In genomic region chr1:158097500-158097899, GRCm38 (mm10) we compare ENCODE assay signal across 30 mouse cellular contexts.
DNase-seq lines count a peak whose midpoint lies in the region; ATAC-seq and TF ChIP-seq lines count a peak whose summit lies in the region.
"Had no signal": no experiment of that assay in that cellular context is flagged by ENCODE, and none has a peak within 500 bp of the region (broad histone marks: within the 10 kb centered on the region; RNA-seq: fewer than 3 reads in every experiment).

No protein-coding gene starts in this region.

- no peaks in the 10 kb centered on the region for H3K36me3 ChIP-seq in forebrain, embryonic 15.5 days
- H3K36me3 ChIP-seq in forebrain, embryonic 13.5 days (ENCODE audit: poor library complexity, severe bottlenecking): no peaks in the 10 kb centered on the region
- H3K36me3 ChIP-seq: heart, embryonic 10.5 days; heart, embryonic 15.5 days; kidney, embryonic 15.5 days; limb, embryonic 10.5 days; limb, embryonic 15.5 days; liver, embryonic 13.5 days; midbrain, embryonic 12.5 days; neural tube, embryonic 12.5 days; stomach, embryonic 15.5 days had no signal

- H3K9me3 ChIP-seq in forebrain, embryonic 15.5 days: no peaks in the 10 kb centered on the region
- H3K9me3 ChIP-seq in forebrain, embryonic 13.5 days (replicated peaks): no peaks in the 10 kb centered on the region
- H3K9me3 ChIP-seq: heart, embryonic 10.5 days; heart, embryonic 15.5 days; kidney, embryonic 15.5 days; limb, embryonic 10.5 days; limb, embryonic 15.5 days; liver, embryonic 13.5 days; megakaryocyte, embryonic 14.5 days; midbrain, embryonic 12.5 days; neural tube, embryonic 12.5 days; stomach, embryonic 15.5 days had no signal

- TF ChIP-seq CTCF in brain, embryonic 14.5 days (IDR thresholded peaks at IDR 0.05; ENCODE audit: borderline replicate concordance, extremely low read depth, insufficient read depth, insufficient read length): no peak

- WGBS in forebrain, embryonic 15.5 days: 80% methylated on average over 4 of the region's 4 CpGs
- 80% methylated on average over 4 of the region's 4 CpGs for WGBS in forebrain, embryonic 13.5 days

- ATAC-seq in forebrain, embryonic 15.5 days (replicated peaks): peak; percentile 48; the same call in 1 of the 2 replicates
- ATAC-seq in forebrain, embryonic 13.5 days: no peak
- ATAC-seq: hindbrain, embryonic 16.5 days; lung, postnatal 0 days; Patski had no signal

- no peak overlapping the region for H3K9ac ChIP-seq in forebrain, embryonic 15.5 days (replicated peaks)
- H3K9ac ChIP-seq in forebrain, embryonic 13.5 days: no peak overlapping the region
- H3K9ac ChIP-seq: heart, embryonic 15.5 days; kidney, embryonic 15.5 days; limb, embryonic 15.5 days; liver, embryonic 13.5 days; midbrain, embryonic 12.5 days; neural tube, embryonic 12.5 days; stomach, embryonic 15.5 days had no signal

- no peak overlapping the region for H3K4me2 ChIP-seq in forebrain, embryonic 15.5 days (replicated peaks)
- no peak overlapping the region for H3K4me2 ChIP-seq in forebrain, embryonic 13.5 days
- H3K4me2 ChIP-seq: heart, embryonic 15.5 days; kidney, embryonic 15.5 days; limb, embryonic 15.5 days; liver, embryonic 13.5 days; midbrain, embryonic 12.5 days; neural tube, embryonic 12.5 days; stomach, embryonic 15.5 days had no signal

- H3K27me3 ChIP-seq in forebrain, embryonic 15.5 days: no peaks in the 10 kb centered on the region
- H3K27me3 ChIP-seq in forebrain, embryonic 13.5 days: no peaks in the 10 kb centered on the region
- H3K27me3 ChIP-seq: heart, embryonic 15.5 days; kidney, embryonic 15.5 days; limb, embryonic 15.5 days; liver, embryonic 13.5 days; megakaryocyte, embryonic 14.5 days; midbrain, embryonic 12.5 days; neural tube, embryonic 12.5 days; Patski; stomach, embryonic 15.5 days had no signal

- H3K27ac ChIP-seq in forebrain, embryonic 15.5 days (replicated peaks): no peak overlapping the region
- no peak overlapping the region for H3K27ac ChIP-seq in forebrain, embryonic 13.5 days
- H3K27ac ChIP-seq: heart, embryonic 10.5 days; heart, embryonic 15.5 days; kidney, embryonic 15.5 days; limb, embryonic 10.5 days; limb, embryonic 15.5 days; liver, embryonic 13.5 days; midbrain, embryonic 12.5 days; neural tube, embryonic 12.5 days; stomach, embryonic 15.5 days had no signal

- no peaks in the 10 kb centered on the region for H3K4me1 ChIP-seq in forebrain, embryonic 15.5 days
- H3K4me1 ChIP-seq in forebrain, embryonic 13.5 days: no peaks in the 10 kb centered on the region
- H3K4me1 ChIP-seq: heart, embryonic 10.5 days; heart, embryonic 15.5 days; kidney, embryonic 15.5 days; limb, embryonic 10.5 days; limb, embryonic 15.5 days; liver, embryonic 13.5 days; megakaryocyte, embryonic 14.5 days; midbrain, embryonic 12.5 days; neural tube, embryonic 12.5 days; stomach, embryonic 15.5 days had no signal

- H3K4me3 ChIP-seq in forebrain, embryonic 15.5 days: no peak overlapping the region
- H3K4me3 ChIP-seq in forebrain, embryonic 13.5 days: no peak overlapping the region
- H3K4me3 ChIP-seq: erythroblast, embryonic 14.5 days; heart, embryonic 10.5 days; heart, embryonic 15.5 days; kidney, embryonic 15.5 days; limb, embryonic 10.5 days; limb, embryonic 15.5 days; liver, embryonic 13.5 days; megakaryocyte, embryonic 14.5 days; midbrain, embryonic 12.5 days; myocyte; neural tube, embryonic 12.5 days; stomach, embryonic 15.5 days had no signal

- peak; percentile 17 for DNase-seq in retina, embryonic 14.5 days (ENCODE audit: low spot score)
- no peak for DNase-seq in retina, postnatal 1 day
- peak; percentile 55 for DNase-seq in brain, embryonic 14.5 days (ENCODE audit: low read depth)
- peak; percentile 4 for DNase-seq in right cerebral cortex, postnatal 4 days
- no peak for DNase-seq in kidney, postnatal 14 days
- DNase-seq: adrenal gland, postnatal 10 days; cerebellum, adult 2 months; gastrocnemius, postnatal 14 days; kidney, adult 18-20 months; kidney, postnatal 4 days; liver, embryonic 13.5 days; lung, adult 18-20 months; lung, postnatal 4 days; thymus, postnatal 14 days had no signal

- TF ChIP-seq POLR2A in brain, embryonic 14.5 days (IDR thresholded peaks at IDR 0.05; ENCODE audit: borderline replicate concordance, extremely low read depth, insufficient read depth, insufficient read length, poor library complexity, severe bottlenecking): no peak

Comparison
In these comparisons a context has a peak if more than half of its experiments do, and no peak if none do; other contexts are left out.
1. DNase-seq: peak in retina, embryonic 14.5 days (single experiment), brain, embryonic 14.5 days (single experiment) and right cerebral cortex, postnatal 4 days (single experiment); none in retina, postnatal 1 day (single experiment) and kidney, postnatal 14 days (single experiment).